Mouse (Mus musculus) adipose tissue, adult 10 weeks (tissue): Measurements from ENCODE around the gene Ces1g. TPM values are rescaled to one million over a fixed set of nuclear protein-coding genes. Genes with fewer than 3 reads are reported as not detected.

Source experiments
- polyA plus RNA-seq: library from polyadenylated mRNA; stranded (reverse); fragments of 350-450 nt; fragmentation: Illumina TruSeq; extraction: RNeasy Lipid Tissue Mini Kit (QIAGEN cat#74804); gene quantifications from one replicate; pipeline ENCODE4 v1.2.3, GENCODE M21; 2014; ENCODE audit warnings: low read depth, low replicate concordance

The Ces1g gene
- polyA plus RNA-seq: not detected

DNA sequence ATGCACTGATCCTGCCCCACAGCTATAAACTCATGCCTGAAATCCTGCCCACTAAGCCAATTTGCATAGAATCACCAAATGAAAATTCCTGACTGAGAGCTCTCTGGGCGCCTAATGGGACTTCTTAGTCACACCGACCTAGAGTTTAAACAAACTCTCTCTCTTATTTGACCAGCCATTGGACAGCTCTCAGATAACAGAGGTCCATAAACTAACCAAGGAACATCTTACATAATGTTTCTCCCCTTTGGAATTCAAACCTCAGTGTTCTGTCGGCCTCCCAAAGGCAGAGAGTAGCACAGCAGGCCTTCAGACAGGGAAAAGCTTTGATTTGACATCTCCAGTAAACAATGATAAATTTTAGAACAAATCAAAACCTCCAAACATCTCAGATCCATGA is at the start of gene Ces1g:
TSS of gene Ces1g (minus strand) at position 102 of the 400 bp plus-strand sequence.

DNA sequence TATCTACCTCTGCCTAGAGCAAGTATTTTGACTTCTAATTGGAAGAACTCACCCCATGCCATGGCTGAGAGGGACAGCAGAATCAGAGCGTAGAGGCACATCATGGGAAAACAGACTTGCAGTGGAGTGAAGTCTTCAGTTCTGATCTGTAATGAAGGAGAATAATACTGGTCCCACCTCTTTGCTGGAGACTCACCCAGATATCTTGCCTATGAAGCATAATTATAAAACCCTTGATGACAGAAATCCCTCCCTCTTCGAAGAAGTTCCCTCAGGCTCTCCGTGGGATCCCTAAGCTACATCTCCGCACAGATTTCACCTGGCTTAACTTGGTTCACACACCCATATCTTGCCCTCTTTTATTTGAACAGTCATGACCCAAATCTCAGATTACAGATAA is 42.5 kb upstream of the Ces1g start, which contains the start of gene Ces1h:
TSS of gene Ces1h (minus strand) at position 101 of the 400 bp plus-strand sequence.

DNA sequence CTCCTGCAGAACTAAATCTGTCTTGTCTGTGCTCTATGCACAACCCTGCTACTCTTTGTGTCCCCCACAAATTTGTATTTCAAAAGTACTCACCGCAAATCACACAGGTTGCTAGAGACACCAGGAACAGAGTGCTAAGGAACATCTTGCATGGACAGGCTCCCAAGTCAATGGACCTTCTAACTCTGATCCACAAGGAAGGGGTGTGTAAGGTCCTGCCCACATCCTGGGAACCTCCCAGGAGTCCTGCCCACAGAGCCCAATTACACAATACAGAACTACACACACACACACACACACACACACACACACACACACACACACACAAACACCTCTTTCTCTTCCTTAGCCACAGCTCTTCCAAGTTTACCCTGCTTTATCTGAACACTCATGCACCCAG is 57.6 kb downstream of the Ces1g start, which contains the start of gene Ces1f:
TSS of gene Ces1f (minus strand) at position 192 of the 400 bp plus-strand sequence.

Other genes starting within 250 kb of the Ces1g start
- gene Ces1c, start 206.0 kb downstream of the Ces1g start, polyA plus RNA-seq: not detected
- 640 TPM for gene Ces1d, start 139.5 kb downstream of the Ces1g start, polyA plus RNA-seq
- 2.9 TPM for gene Ces1e, start 107.7 kb downstream of the Ces1g start, polyA plus RNA-seq
- gene Ces1f, start 57.6 kb downstream of the Ces1g start, polyA plus RNA-seq: 75.9 TPM
- not detected for gene Ces1h, start 42.4 kb upstream of the Ces1g start, polyA plus RNA-seq
- 1,303 TPM for gene Ces5a, start 198.5 kb upstream of the Ces1g start, polyA plus RNA-seq